Mouse (Mus musculus) liver, postnatal 0 days (tissue): ENCODE results near the gene Rfc2.

Experiments used
- CTCF ChIP-seq: sonication (generic); IDR thresholded peaks from 2 replicates; pipeline ENCODE4 v1.5.1; 2016; ENCODE audit warnings: antibody characterized with exemption, low read depth
- EP300 ChIP-seq: IDR thresholded peaks from 2 replicates; pipeline ENCODE4 v1.6.1; 2016; ENCODE audit warnings: antibody characterized with exemption, low read depth, mild to moderate bottlenecking

DNA sequence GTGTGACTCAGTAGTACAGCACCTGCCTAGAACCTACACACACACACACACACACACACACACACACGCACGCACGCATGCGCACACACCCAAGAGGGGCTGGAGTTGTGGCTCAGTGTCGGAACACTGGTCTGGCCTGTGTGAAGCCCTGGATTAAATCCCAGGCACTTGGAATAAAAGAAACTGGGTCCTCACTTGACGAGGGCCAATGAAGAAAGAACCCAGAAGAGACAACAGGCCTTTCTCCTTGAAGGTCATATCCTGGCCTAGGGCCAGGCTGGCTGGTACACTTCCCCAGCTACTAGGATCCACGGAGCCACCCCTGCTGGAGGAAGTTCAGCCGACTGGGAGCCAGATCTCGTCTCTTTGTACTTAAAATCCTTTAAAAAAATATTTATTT is 49.6 kb upstream of the Rfc2 start:
- TF ChIP-seq CTCF (no peak), EP300 (no peak)
